Mouse (Mus musculus) spleen, adult 2 months (tissue): ENCODE results near the gene Pam.

Experiments
- CTCF ChIP-seq: fragments of 200-500 bp; IDR thresholded peaks from 2 replicates; pipeline ENCODE4 v1.5.1; 2011; ENCODE audit warnings: mild to moderate bottlenecking, inconsistent platforms; ENCODE audit not compliant: insufficient read depth, insufficient read length, insufficient replicate concordance; ENCODE audit errors: extremely low read depth
- POLR2A ChIP-seq: fragments of 200-500 bp; IDR thresholded peaks from 2 replicates; pipeline ENCODE4 v1.6.1; 2011; ENCODE audit warnings: low read depth, low read length, inconsistent platforms

- TF ChIP-seq CTCF (no peak), POLR2A (no peak)
These were observed 326.5 kb downstream of the Pam start for GRCm38 (mm10) chr1:97768906-97769293.
